Mouse (Mus musculus) right cerebral cortex, postnatal 25 days (tissue): ENCODE data around the gene Scyl2.

ENCODE experiments used
- DNase-seq: peaks from one replicate; pipeline ENCODE4 v3.0.0; 2022

Gene Scyl2

GRCm38 (mm10) chr10:89592797-89593196, 93.3 kb downstream of the Scyl2 start:
- no peak for DNase-seq

- DNase-seq = no peak
Observed at GRCm38 (mm10) chr10:89589877-89590276, 96.2 kb downstream of the Scyl2 start.
